Mouse (Mus musculus): ENCODE data around the gene 4933421I07Rik.

The 4933421I07Rik gene

DNA sequence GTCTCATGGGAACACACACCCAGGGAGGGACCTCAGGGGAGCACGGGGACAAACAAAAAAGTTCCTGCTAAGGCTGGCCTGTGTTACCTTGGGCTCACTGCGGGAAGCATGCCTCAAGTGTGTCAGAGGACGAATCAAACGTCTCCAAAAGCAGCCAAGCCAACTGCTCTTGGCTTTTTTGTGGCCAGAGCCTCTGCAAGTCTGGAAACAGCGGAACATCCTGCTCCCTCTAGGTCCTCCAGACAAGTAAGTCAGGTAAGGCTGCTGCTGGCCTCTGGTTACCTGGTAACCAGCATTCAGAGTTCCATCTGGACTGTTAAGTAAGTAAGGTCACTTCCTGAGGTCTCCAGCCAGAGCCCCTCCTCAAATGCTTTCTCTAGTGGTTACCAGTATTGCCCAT is at the start of gene 4933421I07Rik:
4933421I07Rik (minus strand) TSS at position 271 of the 400 bp plus-strand sequence.
- in situ Hi-C loops (cut with MboI, MseI) = no loop called here

DNA sequence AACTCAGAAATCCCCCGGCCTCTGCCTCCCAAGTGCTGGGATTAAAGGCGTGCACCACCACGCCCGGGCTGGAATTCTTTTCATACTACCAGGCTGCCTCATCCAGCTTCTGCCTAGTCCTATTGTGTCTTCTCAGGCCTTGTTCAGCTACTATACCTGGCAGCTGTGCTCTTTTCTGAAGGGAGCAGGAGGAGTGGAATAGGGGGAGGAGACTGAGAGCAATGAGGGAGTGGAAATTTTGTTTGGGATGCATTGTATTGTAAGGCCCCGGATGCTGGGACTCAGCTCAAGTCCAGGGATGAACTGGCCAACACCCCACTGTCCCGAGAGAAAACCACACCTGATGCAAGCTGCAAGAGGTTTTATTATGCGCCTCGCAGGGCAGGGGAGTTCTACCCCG is 49.4 kb upstream of the 4933421I07Rik start:
- in situ Hi-C loops (cut with MboI, MseI) = loop anchor here (25.0 kb wide), 1 partner anchor 1110 kb away; the partner anchor contains the start of gene AI987944

- in situ Hi-C loops (cut with MboI, MseI) = loop anchor here (25.0 kb wide), 1 partner anchor 1109 kb away; the partner anchor contains the start of gene AI987944
These were observed 48.3 kb upstream of the 4933421I07Rik start for GRCm38 (mm10) chr7:42496202-42496601.

DNA sequence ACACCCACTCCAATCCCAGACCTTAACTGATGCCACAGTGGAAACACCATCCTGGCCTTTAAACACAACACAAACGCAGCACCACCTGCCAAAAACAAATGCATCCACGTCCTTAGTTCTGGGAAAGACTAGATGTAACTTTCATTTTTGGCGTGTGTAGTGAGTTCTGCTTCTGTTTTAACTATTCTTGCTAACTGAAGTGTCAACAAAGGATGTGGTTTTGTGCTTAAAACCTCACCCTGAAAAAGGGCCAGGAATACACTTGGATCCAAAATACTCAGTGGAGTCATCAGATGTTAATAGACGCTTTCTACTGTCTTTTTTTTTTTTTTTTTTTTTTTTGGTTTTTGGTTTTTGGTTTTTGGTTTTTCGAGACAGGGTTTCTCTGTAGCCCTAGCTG is 42.9 kb upstream of the 4933421I07Rik start:
- in situ Hi-C loops (cut with MboI, MseI) = loop anchor here (25.0 kb wide), 1 partner anchor 1104 kb away; the partner anchor contains the start of gene AI987944

DNA sequence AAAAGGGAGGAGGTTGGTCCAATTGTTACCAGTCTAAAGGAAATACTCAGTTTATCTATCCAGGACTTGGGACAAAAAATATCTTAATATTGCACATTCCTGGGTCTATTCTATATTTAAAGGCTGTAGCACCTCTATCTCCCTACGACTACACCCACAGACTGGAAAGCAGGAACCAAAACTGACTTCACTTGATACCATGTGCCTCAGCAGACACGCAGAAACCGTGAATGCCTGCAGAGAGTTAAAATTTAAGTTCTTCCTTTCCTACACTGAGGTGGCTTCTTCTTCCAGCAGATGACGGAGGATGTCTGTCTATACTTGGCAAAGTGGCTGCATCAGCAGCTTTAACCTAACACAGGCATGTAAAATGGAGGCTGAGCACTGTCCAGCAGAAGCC is 42.4 kb upstream of the 4933421I07Rik start:
- in situ Hi-C loops (cut with MboI, MseI) = loop anchor here (25.0 kb wide), 1 partner anchor 1103 kb away; the partner anchor contains the start of gene AI987944

- in situ Hi-C loops (cut with MboI, MseI) = no loop called here
These were observed 6.7 kb upstream of the 4933421I07Rik start for GRCm38 (mm10) chr7:42454640-42455039.

DNA sequence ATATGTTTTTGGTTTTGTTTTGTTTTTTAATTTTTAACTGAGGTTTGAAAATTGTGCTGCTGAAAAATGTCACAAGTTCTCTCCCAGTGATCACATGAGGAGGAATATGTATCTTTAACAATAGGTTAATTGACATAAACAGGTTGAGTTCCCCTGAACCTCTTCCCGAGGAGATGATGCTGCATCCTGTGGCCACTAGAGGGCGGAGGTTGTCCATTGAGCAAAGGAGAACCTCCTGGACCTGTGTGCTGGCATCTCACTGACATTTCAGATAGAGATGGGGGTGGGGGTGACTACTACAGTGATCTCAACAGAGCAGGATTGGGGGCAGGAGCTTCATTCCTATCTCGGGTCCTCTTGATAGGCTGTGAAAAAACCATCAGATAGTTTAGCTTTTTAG is 2.7 kb upstream of the 4933421I07Rik start:
- in situ Hi-C loops (cut with MboI, MseI) = no loop called here

DNA sequence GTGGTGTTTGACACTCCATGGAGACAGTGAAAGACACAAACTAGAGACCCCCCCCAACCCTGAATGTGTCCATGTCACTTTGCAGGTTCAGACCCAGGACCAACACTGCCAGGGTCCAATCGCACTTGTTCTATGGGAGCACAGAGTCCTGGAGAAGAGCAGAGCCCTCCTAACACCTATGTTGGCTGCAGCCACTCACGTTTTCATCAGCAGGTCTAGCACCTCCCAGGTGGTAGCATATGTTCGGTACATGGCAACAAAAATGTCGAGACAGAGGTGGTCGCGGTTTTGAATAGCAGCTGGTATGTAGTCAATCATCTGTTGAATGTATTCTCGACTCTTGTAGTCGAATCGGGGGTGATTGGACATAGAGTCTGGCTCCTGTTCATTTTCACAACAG is 568 bp downstream of the 4933421I07Rik start:
- in situ Hi-C loops (cut with MboI, MseI) = no loop called here

Measured in T-helper 1 cell (primary cell).